Mouse (Mus musculus) heart, embryonic 12.5 days (tissue): ENCODE measurements around the gene Ugt1a7c. TPM values are rescaled to one million over a fixed set of nuclear protein-coding genes. Genes with fewer than 3 reads are reported as not detected.

Experiments used
- ATAC-seq: fragments of 200-750 bp; cut with Nextera tagmentation; 2 replicates; pipeline ENCODE4 v1.8.0; 2017; ENCODE audit warnings: moderate TSS enrichment, moderate library complexity; ENCODE audit not compliant: insufficient number of reproducible peaks, low FRiP score
- H3K27ac ChIP-seq: fragments of 300-500 bp; sonication (generic); 2 replicates; pipeline ENCODE4 v1.5.1; 2016; ENCODE audit warnings: mild to moderate bottlenecking, moderate library complexity; ENCODE audit not compliant: poor library complexity, severe bottlenecking
- H3K27me3 ChIP-seq: fragments of 300-500 bp; sonication (generic); replicated peaks from 2 replicates; pipeline ENCODE4 v1.6.1; 2016; ENCODE audit warnings: mild to moderate bottlenecking, moderate library complexity
- H3K36me3 ChIP-seq: fragments of 300-500 bp; sonication (generic); 2 replicates; pipeline ENCODE4 v1.6.1; 2016; ENCODE audit warnings: mild to moderate bottlenecking, moderate library complexity
- H3K4me1 ChIP-seq: fragments of 300-500 bp; sonication (generic); replicated peaks from 2 replicates; pipeline ENCODE4 v1.6.1; 2016; ENCODE audit warnings: mild to moderate bottlenecking
- H3K4me2 ChIP-seq: fragments of 300-500 bp; sonication (generic); 2 replicates; pipeline ENCODE4 v1.6.1; 2016; ENCODE audit warnings: mild to moderate bottlenecking, moderate library complexity
- H3K4me3 ChIP-seq: fragments of 300-500 bp; sonication (generic); 2 replicates; pipeline ENCODE4 v1.5.1; 2016; ENCODE audit warnings: mild to moderate bottlenecking
- H3K9ac ChIP-seq: fragments of 300-500 bp; sonication (generic); 2 replicates; pipeline ENCODE4 v1.6.1; 2016; ENCODE audit warnings: mild to moderate bottlenecking, moderate library complexity
- H3K9me3 ChIP-seq: fragments of 300-500 bp; sonication (generic); replicated peaks from 2 replicates; pipeline ENCODE4 v1.6.1; 2016; ENCODE audit warnings: mild to moderate bottlenecking, moderate library complexity
- WGBS: fragments of 180-500 bp; shearing (Covaris S2); methylation state at CpG from one replicate; pipeline ENCODE4 v1.1.7; 2016; 5-methylcytosine and 5-hydroxymethylcytosine counted together
- polyA plus RNA-seq: library from polyadenylated mRNA; unstranded; fragments of >200 nt; fragmentation: Nextera tagmentation; extraction: Ambion mirVana; gene quantifications from 2 replicates; pipeline ENCODE4 v1.2.1, GENCODE M21; 2016

Ugt1a7c gene
- polyA plus RNA-seq, 1 experiment from 2014 or later, result 0.78 TPM

DNA sequence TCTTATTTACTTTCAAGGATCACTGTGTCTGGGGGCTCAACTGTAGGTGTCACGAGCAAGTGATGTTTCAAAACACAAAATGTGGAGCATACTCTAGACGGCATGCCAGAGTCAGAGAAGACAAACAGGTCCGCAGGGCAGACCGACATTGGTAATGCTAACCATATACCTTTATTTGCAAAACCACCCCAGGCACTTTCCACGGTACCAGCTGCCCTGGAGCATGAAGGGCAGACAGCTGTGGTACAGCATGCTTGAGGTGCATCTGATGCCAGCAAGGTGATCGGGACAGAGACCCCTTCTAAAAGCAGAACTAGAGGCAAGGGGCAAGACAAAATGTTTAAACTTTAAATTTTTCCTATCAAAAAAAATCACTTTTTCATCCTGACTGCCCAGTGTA lies 168.1 kb downstream of the Ugt1a7c start:
- Histone ChIP-seq H3K9ac (no peak overlapping the region), H3K36me3 (peaks cover 85% of the 10 kb centered on the region), H3K4me2 (no peak overlapping the region), H3K4me1 (peaks cover 35% of the 10 kb centered on the region), H3K27ac (no peak overlapping the region), H3K9me3 (peaks cover 9% of the 10 kb centered on the region), H3K27me3 (no peaks in the 10 kb centered on the region), H3K4me3 (no peak overlapping the region)
- WGBS, result 75% methylated on average over 6 of the region's 6 CpGs
- ATAC-seq, result no peak

DNA sequence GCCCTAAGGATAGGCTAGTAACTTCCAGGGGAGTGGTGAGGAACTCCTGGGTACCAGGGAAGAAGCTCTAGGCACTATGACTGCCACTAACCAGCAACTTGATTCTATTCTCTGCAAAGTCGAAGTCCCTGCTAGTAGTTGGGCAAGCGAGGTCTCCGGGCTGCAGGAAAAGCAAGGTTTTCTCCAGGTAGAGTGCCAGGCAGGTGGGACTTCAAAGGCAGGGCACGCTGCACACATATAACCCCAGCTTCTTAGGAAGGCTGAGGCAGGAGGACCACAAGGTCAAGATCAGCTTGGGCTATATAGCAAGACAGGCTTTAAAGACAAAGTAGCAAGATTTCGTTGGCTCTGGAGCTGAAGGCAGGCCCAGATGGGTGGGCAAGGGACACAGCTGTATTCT lies 168.9 kb downstream of the Ugt1a7c start:
- ATAC-seq, result no peak
- Histone ChIP-seq H3K4me1 (peaks cover 35% of the 10 kb centered on the region), H3K27ac (no peak overlapping the region), H3K9me3 (peaks cover 3% of the 10 kb centered on the region; the same call in 1 of the 2 replicates), H3K9ac (no peak overlapping the region), H3K27me3 (no peaks in the 10 kb centered on the region), H3K36me3 (peaks cover 93% of the 10 kb centered on the region), H3K4me2 (no peak overlapping the region), H3K4me3 (no peak overlapping the region)
- WGBS, result 88% methylated on average over 5 of the region's 5 CpGs

DNA sequence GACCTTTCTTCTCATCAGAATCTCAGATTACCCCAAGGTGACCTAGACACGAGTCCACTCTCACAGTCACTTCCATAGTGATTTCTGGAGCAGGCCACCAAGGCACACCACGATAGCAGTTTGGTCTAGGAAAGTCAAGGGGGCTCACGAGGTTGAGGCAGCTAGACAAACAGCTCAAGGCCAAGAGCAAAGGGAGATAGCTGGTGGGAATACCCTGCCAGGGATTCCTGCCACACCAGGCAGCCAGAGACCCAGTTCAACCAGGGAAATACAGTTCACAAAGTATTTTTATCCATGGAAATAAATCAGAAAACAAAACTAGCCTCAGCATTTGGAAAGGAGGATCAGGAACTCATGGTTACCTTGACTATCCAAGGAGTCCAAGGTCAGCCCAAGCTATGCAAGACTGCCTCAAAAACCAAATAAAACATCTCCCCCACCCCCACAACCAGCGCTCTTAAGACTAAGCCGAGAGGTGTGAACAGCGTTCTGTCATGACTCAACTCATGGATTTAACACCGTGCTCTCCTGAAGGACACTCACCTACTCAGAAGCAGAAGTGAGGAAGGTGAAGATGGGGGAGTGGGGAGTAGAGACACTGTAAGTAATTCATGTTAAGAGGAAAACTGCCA lies 169.5 kb downstream of the Ugt1a7c start:
- Histone ChIP-seq H3K36me3 (peaks cover 99% of the 10 kb centered on the region), H3K4me2 (no peak overlapping the region), H3K9ac (no peak overlapping the region), H3K27ac (no peak overlapping the region), H3K4me3 (no peak overlapping the region), H3K4me1 (peaks cover 32% of the 10 kb centered on the region), H3K27me3 (no peaks in the 10 kb centered on the region), H3K9me3 (peaks cover 3% of the 10 kb centered on the region; the same call in 1 of the 2 replicates)
- ATAC-seq, result no peak
- WGBS, result 78% methylated on average over 7 of the region's 7 CpGs

DNA sequence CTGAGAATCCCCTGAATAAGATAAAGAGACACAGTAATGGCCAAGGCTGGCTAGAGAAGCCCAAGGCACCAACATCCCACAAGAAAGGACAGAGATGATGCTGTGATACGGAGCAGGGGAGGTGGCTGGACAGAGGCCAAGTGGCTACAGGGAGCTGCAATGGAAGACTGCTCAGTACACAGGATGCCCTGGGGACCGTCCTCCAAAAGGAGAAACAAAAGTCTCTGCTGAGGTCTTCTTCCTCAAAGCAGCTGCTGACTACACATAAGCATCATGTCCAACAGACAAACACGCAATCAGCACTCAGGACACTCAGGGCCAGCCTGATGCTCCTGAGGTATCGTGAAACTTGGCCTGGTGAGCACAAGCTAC lies 170.0 kb downstream of the Ugt1a7c start:
- Histone ChIP-seq H3K4me1 (peaks cover 27% of the 10 kb centered on the region), H3K36me3 (peaks cover 100% of the 10 kb centered on the region), H3K27me3 (no peaks in the 10 kb centered on the region), H3K9me3 (peaks cover 3% of the 10 kb centered on the region; the same call in 1 of the 2 replicates), H3K9ac (no peak overlapping the region), H3K4me2 (no peak overlapping the region), H3K4me3 (no peak overlapping the region), H3K27ac (no peak overlapping the region)
- no peak for ATAC-seq
- 67% methylated on average over 4 of the region's 4 CpGs for WGBS

DNA sequence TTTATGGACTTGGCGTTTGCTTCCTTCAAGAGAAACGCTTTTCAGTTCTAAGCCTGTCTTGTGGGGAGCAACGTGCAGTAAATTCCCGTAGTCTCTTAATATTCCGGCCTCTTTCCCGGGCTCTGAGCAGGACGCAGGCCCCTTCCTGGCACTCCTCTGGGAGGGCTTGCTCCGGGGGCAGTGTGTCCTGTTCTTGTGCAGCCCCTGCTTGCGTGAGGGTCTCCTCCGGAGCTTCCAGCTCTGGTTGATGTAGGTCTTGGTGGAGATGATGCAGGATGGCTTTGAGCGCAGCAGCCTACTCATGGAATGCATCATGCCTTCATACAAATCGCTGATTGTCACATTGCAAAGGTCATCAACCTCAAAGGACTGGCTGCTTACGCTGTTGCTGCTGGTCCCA lies 171.3 kb downstream of the Ugt1a7c start:
- no peaks in the 10 kb centered on the region for H3K9me3 ChIP-seq
- WGBS, result 86% methylated on average over 13 of the region's 13 CpGs
- H3K36me3 ChIP-seq, result peaks cover 91% of the 10 kb centered on the region

DNA sequence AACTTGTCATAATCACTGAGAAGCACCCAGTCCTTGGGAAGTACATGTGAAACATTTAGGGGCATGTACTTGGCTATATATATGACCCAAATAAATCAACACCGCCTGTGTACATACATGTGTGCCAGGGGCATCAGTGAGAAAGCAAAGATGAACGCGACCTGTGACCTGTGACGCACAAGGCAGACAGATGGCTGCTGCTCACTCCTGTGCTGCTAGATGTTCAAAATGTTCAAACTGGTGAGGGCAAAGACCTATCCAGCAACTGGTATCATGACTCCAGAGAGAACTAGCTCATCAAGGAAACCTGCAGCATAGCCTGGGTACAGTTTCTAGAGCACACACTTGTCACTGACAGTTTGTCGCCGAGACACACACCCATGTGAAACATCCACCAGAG lies 172.6 kb downstream of the Ugt1a7c start:
- Histone ChIP-seq H3K9me3 (no peaks in the 10 kb centered on the region), H3K36me3 (peaks cover 91% of the 10 kb centered on the region), H3K27ac (no peak overlapping the region), H3K4me3 (no peak overlapping the region), H3K27me3 (no peaks in the 10 kb centered on the region), H3K4me2 (no peak overlapping the region), H3K4me1 (peaks cover 17% of the 10 kb centered on the region), H3K9ac (no peak overlapping the region)
- 91% methylated on average over 6 of the region's 6 CpGs for WGBS
- no peak for ATAC-seq

More for the DNA sequence above, 171.3 kb downstream of the Ugt1a7c start:
- H3K9ac ChIP-seq, result no peak overlapping the region
- no peak overlapping the region for H3K27ac ChIP-seq
- no peak overlapping the region for H3K4me2 ChIP-seq
- H3K4me3 ChIP-seq, result no peak overlapping the region
- H3K4me1 ChIP-seq, result peaks cover 24% of the 10 kb centered on the region
- H3K27me3 ChIP-seq, result no peaks in the 10 kb centered on the region
- ATAC-seq, result no peak

DNA sequence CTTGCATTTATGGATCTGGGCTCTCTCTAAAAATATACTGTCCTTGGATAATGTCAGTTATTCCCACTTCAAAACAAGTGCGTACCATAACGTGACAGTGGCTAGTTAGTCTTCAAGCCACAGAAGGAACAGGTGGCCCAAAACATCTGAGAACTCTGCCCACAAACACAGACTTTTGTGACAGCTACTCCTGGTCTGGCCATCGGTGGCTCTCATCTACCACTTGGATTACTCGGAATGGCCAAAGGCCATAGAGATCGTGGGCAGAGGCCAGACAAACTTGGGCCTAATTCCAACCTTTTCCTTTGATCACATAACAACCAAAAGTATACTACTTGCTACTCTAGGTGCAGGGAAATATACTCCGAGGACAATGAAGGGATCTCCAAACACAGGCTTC lies 173.2 kb downstream of the Ugt1a7c start:
- H3K27ac ChIP-seq, result no peak overlapping the region
- no peak for ATAC-seq
- WGBS, result 85% methylated on average over 6 of the region's 6 CpGs
- H3K4me3 ChIP-seq, result no peak overlapping the region
- H3K9ac ChIP-seq, result no peak overlapping the region
- no peaks in the 10 kb centered on the region for H3K9me3 ChIP-seq
- peaks cover 91% of the 10 kb centered on the region for H3K36me3 ChIP-seq
- no peaks in the 10 kb centered on the region for H3K27me3 ChIP-seq
- peaks cover 11% of the 10 kb centered on the region; the same call in 1 of the 2 replicates for H3K4me1 ChIP-seq
- no peak overlapping the region for H3K4me2 ChIP-seq

Other genes with a start within 250 kb of the Ugt1a7c start
- gene Dgkd, start 241.8 kb upstream of the Ugt1a7c start, polyA plus RNA-seq, result 24.1 TPM in 2 replicates
- gene Usp40, start 86.5 kb upstream of the Ugt1a7c start, polyA plus RNA-seq, result 32.7 and 35.4 TPM in 2 replicates
- gene Ugt1a10, start 39.7 kb upstream of the Ugt1a7c start, polyA plus RNA-seq, result not detected in 2 replicates
- not detected in 2 replicates for gene Ugt1a9, start 24.3 kb upstream of the Ugt1a7c start, polyA plus RNA-seq
- gene Ugt1a8, start 7.2 kb upstream of the Ugt1a7c start, polyA plus RNA-seq, result not detected in 2 replicates
- gene Ugt1a6b, start 8.2 kb downstream of the Ugt1a7c start, polyA plus RNA-seq, result not detected in 2 replicates
- gene Ugt1a6a, start 39.7 kb downstream of the Ugt1a7c start, polyA plus RNA-seq, result not detected in 2 replicates
- gene Ugt1a5, start 71.0 kb downstream of the Ugt1a7c start, polyA plus RNA-seq, result not detected in 2 replicates
- not detected in 2 replicates for gene Ugt1a2, start 105.5 kb downstream of the Ugt1a7c start, polyA plus RNA-seq
- gene Dnajb3, start 110.7 kb downstream of the Ugt1a7c start, polyA plus RNA-seq, result 7.6 and 8.4 TPM in 2 replicates
- gene Ugt1a1, start 116.9 kb downstream of the Ugt1a7c start, polyA plus RNA-seq, result 0.22 TPM in 1 of 2 replicates, not detected in the other
- 0.56 and 0.83 TPM in 2 replicates for gene Mroh2a, start 131.9 kb downstream of the Ugt1a7c start, polyA plus RNA-seq
- 141 TPM in 2 replicates for gene Hjurp, start 182.6 kb downstream of the Ugt1a7c start, polyA plus RNA-seq
- gene Trpm8, start 182.6 kb downstream of the Ugt1a7c start, polyA plus RNA-seq, result 0.05 TPM in 1 of 2 replicates, not detected in the other